Mouse (Mus musculus) erythroblast, adult 5-6 weeks (primary cell): ENCODE measurements around the gene Ccng1. TPM values are rescaled to one million over a fixed set of nuclear protein-coding genes. Genes with fewer than 3 reads are reported as not detected.

Experiments
- ATAC-seq: replicated peaks from 2 replicates; pipeline ENCODE4 v1.8.0; 2016; ENCODE audit warnings: moderate number of reproducible peaks, mild to moderate bottlenecking, moderate TSS enrichment, inconsistent platforms; ENCODE audit not compliant: poor library complexity, low FRiP score, severe bottlenecking
- total RNA-seq, 2 experiments: library from RNA; stranded (forward) in 1 of 2; stranded (reverse) in 1 of 2; fragments of 150-400 nt in 1 of 2; fragments of 200-764, 138-1000 nt in 1 of 2; gene quantifications; 2 replicates each; pipeline versions ENCODE4 v1.2.3 to v1.2.4; 2015 to 2017; ENCODE audit warnings: low replicate concordance in 2 of 2

The Ccng1 gene
- 34.3 and 51.7 TPM in 2 replicates for total RNA-seq (2015; ENCODE audit: low replicate concordance)
- total RNA-seq (2017; ENCODE audit: low replicate concordance) = 12.0 and 16.1 TPM in 2 replicates

GRCm38 (mm10) chr11:40755109-40755627 lies at the start of gene Ccng1:
Gene Ccng1, minus strand, starts transcription at chr11:40755311.
- peak; percentile 100 for ATAC-seq

DNA sequence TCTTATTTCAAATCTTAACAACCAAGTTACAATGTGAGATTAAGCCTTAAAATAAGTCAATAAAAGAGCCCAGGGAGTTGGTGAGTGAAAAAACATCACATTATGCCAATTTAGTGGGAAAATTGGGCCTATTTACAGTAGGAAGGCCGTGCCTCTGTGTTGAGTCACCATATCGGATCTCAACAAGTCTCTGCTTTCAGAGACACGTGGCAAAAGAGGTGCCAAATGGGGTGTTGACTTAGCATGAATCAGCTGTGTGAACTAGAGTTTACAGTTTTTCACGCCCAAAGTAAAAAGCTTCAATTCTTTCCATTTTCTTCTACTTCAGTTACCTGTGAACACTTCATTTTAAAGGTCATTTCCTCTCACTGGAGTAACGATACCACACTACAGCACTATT lies 35.2 kb upstream of the Ccng1 start:
- no peak for ATAC-seq

GRCm38 (mm10) chr11:40789701-40790100 lies 34.6 kb upstream of the Ccng1 start:
- ATAC-seq = no peak

DNA sequence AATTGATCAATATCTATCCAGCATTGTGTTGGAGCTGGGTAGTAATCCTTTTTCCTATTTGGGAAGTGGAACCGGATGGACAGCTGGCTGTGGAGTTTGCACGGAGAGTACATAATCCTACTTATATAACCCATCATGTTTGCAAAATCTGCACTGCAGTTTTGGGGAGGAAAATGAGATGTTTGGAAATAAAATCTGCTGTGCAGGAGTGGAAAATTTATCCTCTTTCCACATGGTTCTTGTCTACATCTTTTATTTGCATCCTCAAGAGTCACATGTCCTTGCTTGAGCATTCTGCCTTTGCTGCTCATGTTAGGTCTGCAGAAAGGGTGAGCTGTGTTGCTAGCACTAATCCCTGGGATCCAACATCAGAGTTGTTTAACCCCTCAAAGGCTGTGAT lies 31.8 kb upstream of the Ccng1 start:
- no peak for ATAC-seq

GRCm38 (mm10) chr11:40784326-40784725 lies 29.2 kb upstream of the Ccng1 start:
- ATAC-seq = no peak

- no peak for ATAC-seq
These were observed 28.2 kb upstream of the Ccng1 start for GRCm38 (mm10) chr11:40783346-40783745.

DNA sequence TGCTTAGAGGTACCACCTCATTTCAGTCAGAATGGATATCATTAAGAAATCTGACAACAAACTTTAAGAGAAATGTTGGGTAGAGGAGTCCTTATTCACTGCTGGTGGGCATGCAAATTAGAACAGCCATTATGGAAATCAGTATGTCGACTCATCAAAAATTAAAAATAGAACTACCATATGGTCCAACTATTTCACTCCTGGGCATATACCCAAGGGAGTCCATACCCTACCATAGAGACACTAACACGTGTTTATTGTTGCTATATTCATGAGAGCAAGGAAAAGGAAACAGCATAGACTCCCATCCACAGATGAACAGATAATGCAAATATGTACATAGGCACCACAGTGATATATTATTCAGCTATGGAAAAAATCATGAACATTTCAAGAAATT lies 26.7 kb upstream of the Ccng1 start:
- ATAC-seq = no peak

DNA sequence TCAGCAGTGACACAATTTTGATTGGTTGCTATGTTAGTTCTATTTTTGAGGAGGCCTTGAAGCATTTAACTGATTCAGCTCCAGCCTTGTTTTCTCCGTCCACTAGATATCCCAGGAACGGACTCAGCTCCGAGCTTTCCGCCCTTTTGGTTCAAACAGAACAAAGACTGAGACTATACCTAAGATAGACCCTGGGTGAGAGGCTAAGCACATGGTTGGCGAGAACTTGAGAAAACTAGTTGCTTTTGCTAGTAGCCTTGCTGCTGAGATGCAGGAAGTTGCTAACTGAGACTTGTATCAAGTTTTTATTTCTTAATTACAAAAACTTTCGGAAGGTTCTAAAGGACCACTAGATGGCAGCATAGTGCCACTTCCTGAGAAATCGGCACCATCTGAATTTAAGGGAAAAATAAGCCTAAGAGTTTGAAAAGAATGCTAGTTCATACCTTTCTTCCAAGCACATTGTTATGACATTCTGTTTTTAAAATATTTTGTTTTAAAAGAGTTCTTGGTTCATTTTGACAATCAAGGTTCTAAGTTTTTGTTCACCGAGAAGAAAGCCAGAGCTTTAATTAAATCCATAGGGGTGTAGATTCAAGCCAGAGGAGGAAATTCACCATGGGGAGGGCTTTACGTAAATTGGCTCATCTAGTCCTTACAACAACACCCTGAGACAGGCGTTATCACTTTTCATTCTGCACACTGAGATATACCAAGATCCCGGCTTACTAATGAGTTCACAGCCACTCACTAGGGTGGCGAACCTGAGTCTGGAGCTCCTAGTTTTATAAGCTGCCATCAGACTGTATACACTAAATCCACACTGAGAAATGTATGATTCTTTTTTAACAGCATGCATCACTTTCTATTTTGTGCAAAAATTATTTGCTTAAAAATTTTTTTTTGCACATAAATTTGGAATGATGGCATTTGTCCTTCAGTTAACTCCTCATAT lies 20.5 kb upstream of the Ccng1 start:
- no peak for ATAC-seq

DNA sequence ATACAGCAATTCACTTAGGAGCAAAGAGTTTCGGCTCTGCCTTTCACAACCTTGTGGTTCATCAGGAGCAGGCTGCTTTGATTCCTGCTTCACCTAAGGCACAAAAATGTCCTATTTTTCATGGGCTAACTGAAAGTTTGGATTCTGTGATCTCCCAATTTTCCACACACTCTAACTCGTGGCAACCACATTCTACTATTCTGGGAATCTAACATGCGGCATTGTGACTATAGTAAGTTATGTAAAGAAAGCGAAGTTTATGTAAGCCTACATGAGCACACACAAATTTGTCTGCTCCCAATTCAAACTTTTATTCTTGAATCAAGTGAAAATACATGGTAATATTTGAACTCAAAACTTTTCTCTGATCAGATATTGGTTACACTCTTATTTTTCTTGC lies 9.6 kb upstream of the Ccng1 start:
- ATAC-seq = no peak

DNA sequence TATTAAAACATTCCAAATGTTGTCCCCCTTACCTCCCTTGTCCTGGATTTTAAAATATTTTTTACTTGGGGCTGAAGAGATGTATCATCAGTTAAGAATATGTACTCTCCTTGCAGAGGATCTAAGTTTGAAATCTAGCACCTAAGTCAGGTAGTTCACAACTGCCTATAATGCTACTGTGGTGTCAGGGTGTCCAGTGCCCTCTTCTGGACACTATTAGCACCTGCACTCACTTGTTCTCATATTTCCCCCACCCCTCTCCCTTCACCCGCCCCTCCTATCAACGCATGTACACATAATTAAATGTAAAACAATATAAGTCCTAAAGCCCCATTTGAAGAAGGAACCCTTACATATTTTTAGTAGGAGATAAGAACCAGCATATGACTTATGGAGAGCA lies 8.3 kb upstream of the Ccng1 start:
- peak; percentile 77 for ATAC-seq

GRCm38 (mm10) chr11:40759896-40760295 lies 4.8 kb upstream of the Ccng1 start:
- no peak for ATAC-seq

DNA sequence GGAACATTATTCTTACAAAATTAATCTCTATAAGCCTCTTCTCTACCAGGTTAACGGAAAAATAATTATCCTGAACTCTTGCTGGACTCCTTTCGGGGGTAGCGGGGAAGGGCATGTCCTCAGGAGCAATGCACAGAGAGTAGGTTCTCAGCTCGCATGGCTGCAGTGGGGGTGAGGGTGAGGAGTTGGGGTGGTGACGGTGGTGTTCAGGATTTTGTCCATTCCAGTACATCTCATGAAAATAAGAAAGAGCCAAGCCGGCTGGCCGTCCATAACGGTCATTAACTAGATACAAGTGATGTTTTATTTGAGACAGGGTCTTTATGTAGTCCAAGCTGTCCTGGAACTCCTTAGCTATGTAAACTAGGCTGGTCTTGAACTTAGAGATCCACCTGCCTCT lies 857 bp upstream of the Ccng1 start:
- ATAC-seq = no peak

GRCm38 (mm10) chr11:40754664-40755107 lies 425 bp downstream of the Ccng1 start:
- ATAC-seq = peak; percentile 73

- no peak for ATAC-seq
These were observed 1.3 kb downstream of the Ccng1 start for GRCm38 (mm10) chr11:40753836-40754235.

GRCm38 (mm10) chr11:40747716-40748115 lies 7.4 kb downstream of the Ccng1 start:
- no peak for ATAC-seq

- ATAC-seq = no peak
These were observed 8.8 kb downstream of the Ccng1 start for GRCm38 (mm10) chr11:40746361-40746760.

DNA sequence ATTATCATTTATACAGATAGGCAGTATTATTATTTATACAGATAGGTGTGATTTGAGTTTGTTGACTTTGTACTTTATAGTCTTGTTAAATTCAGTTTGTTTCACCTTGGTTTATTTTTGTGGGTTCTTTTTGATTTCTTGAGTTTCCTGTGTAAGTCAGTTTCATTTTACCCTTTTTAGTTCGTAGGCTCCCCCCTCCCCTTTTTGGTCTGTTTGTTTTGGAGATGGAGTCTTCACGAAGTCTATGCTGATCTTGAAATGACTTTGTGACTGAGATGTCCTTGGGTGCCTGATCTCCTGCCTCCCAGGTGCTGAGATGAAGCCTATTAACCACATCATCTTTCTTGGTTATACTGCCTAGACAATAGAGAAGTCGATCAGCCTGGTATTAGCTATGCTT lies 10.8 kb downstream of the Ccng1 start:
- no peak for ATAC-seq

GRCm38 (mm10) chr11:40741605-40742262 lies 13.4 kb downstream of the Ccng1 start:
- no peak for ATAC-seq

DNA sequence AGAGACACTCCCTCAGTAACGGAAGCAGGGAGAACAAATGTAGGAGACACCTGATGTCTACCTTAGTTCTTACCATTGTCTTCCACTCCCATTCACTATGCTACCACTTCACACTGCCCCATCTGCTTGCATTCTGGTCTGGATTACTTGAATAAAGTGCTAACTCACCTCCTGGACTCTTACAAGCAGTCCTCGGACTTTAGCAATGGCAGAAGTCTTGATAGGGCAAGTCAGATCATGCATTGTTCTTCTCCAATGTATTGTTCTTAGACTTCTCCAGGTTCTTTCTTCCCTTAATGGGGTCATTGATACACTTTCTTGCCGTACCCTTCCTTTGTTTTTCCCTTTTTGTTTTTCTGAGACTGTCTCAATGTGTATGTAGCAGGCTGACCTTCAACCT lies 17.7 kb downstream of the Ccng1 start:
- no peak for ATAC-seq

- no peak for ATAC-seq
These were observed 20.8 kb downstream of the Ccng1 start for GRCm38 (mm10) chr11:40734251-40734752.
